Comparison of ENCODE assay signal across 18 mouse cellular contexts in the genomic region with DNA sequence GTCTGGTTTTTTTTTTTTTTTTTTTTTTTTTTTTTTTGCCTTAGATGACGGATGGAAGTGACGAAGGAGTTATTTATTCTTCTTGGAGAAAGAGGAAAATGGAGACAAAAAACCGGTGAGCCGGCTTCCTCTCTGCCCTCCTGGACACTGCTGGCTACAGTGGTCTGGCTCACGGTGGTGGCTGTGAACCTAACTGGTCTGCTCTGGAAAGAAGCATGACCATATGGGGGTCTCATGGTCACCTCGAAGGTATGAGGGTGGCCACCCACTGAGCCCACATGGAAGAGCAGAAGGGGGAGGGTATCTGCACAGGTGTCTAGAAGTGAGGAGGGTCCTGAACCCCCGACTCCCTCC.
DNase-seq lines count a peak whose midpoint lies in the region; ATAC-seq and TF ChIP-seq lines count a peak whose summit lies in the region.
"Had no signal": no experiment of that assay in that cellular context is flagged by ENCODE, and none has a peak within 500 bp of the region (broad histone marks: within the 10 kb centered on the region; RNA-seq: fewer than 3 reads in every experiment).

No protein-coding gene starts in this region.

- no peak for ATAC-seq in midbrain, embryonic 15.5 days (replicated peaks)
- ATAC-seq in midbrain, embryonic 13.5 days: no peak
- no peak for ATAC-seq in forebrain, embryonic 16.5 days
- ATAC-seq: intestine, embryonic 16.5 days had no signal

- H3K4me2 ChIP-seq in midbrain, embryonic 15.5 days: no peak overlapping the region
- H3K4me2 ChIP-seq in midbrain, embryonic 13.5 days (replicated peaks): no peak overlapping the region
- no peak overlapping the region for H3K4me2 ChIP-seq in forebrain, embryonic 16.5 days (ENCODE audit: low read length)
- H3K4me2 ChIP-seq: embryonic facial prominence, embryonic 13.5 days; heart, embryonic 13.5 days; hindbrain, embryonic 15.5 days had no signal

- H3K9ac ChIP-seq in midbrain, embryonic 15.5 days: no peak overlapping the region
- H3K9ac ChIP-seq in midbrain, embryonic 13.5 days (replicated peaks): no peak overlapping the region
- H3K9ac ChIP-seq in forebrain, embryonic 16.5 days (replicated peaks; ENCODE audit: low read depth, low read length): no peak overlapping the region
- H3K9ac ChIP-seq: embryonic facial prominence, embryonic 13.5 days; heart, embryonic 13.5 days; hindbrain, embryonic 15.5 days had no signal

- TF ChIP-seq CTCF in layer of hippocampus, adult 2 months (conservative IDR thresholded peaks at IDR 0.05): no peak

- peak overlapping the region; percentile 67; the same call in 1 of the 2 replicates for H3K27ac ChIP-seq in layer of hippocampus, adult 2 months
- peak overlapping the region; percentile 63; the same call in 1 of the 2 replicates for H3K27ac ChIP-seq in midbrain, embryonic 15.5 days
- H3K27ac ChIP-seq in midbrain, embryonic 13.5 days: no peak overlapping the region
- peak overlapping the region; percentile 79 for H3K27ac ChIP-seq in forebrain, embryonic 16.5 days (ENCODE audit: low read length)
- H3K27ac ChIP-seq: embryonic facial prominence, embryonic 13.5 days; heart, embryonic 13.5 days had no signal

- no peak for DNase-seq in layer of hippocampus, adult 2 months (ENCODE audit: low spot score in 2 of 2)
- no peak for DNase-seq in layer of hippocampus, postnatal 14 days (ENCODE audit: low spot score in 2 of 2)
- no peak for DNase-seq in adrenal gland, postnatal 25 days
- no peak for DNase-seq in adrenal gland, adult 2 months
- DNase-seq: adrenal gland, postnatal 10 days; cerebellum, adult 11-12 months; cerebellum, adult 9-11 months; cerebellum, postnatal 36 days; gastrocnemius, postnatal 10 days; heart, postnatal 36 days had no signal

- no peak overlapping the region for H3K4me3 ChIP-seq in layer of hippocampus, adult 2 months
- no peak overlapping the region for H3K4me3 ChIP-seq in midbrain, embryonic 15.5 days
- H3K4me3 ChIP-seq in midbrain, embryonic 13.5 days (replicated peaks): no peak overlapping the region
- no peak overlapping the region for H3K4me3 ChIP-seq in forebrain, embryonic 16.5 days (replicated peaks; ENCODE audit: low read length)
- H3K4me3 ChIP-seq: embryonic facial prominence, embryonic 13.5 days; heart, embryonic 13.5 days; hindbrain, embryonic 15.5 days had no signal

- H3K27me3 ChIP-seq in midbrain, embryonic 15.5 days (replicated peaks): no peaks in the 10 kb centered on the region
- H3K27me3 ChIP-seq in midbrain, embryonic 13.5 days: 0 out of 2 replicates have a peak, but pooled peaks cover 7% of the 10 kb centered on the region
- no peaks in the 10 kb centered on the region for H3K27me3 ChIP-seq in forebrain, embryonic 16.5 days (replicated peaks; ENCODE audit: control insufficient read depth, insufficient read depth, low read length)
- H3K27me3 ChIP-seq: embryonic facial prominence, embryonic 13.5 days had no signal

- peaks cover 24% of the 10 kb centered on the region for H3K4me1 ChIP-seq in midbrain, embryonic 15.5 days
- peaks cover 23% of the 10 kb centered on the region for H3K4me1 ChIP-seq in midbrain, embryonic 13.5 days (replicated peaks)
- H3K4me1 ChIP-seq in forebrain, embryonic 16.5 days (replicated peaks; ENCODE audit: control insufficient read depth, insufficient read depth, low read length): peaks cover 25% of the 10 kb centered on the region

- 58% methylated on average over 7 of the region's 7 CpGs for WGBS in midbrain, embryonic 15.5 days
- 72% methylated on average over 7 of the region's 7 CpGs for WGBS in midbrain, embryonic 13.5 days
- 45% methylated on average over 7 of the region's 7 CpGs for WGBS in forebrain, embryonic 16.5 days

- H3K36me3 ChIP-seq in midbrain, embryonic 15.5 days (replicated peaks): no peaks in the 10 kb centered on the region
- no peaks in the 10 kb centered on the region for H3K36me3 ChIP-seq in midbrain, embryonic 13.5 days
- no peaks in the 10 kb centered on the region for H3K36me3 ChIP-seq in forebrain, embryonic 16.5 days (ENCODE audit: control insufficient read depth, insufficient read depth)
- H3K36me3 ChIP-seq: embryonic facial prominence, embryonic 13.5 days; G1E; heart, embryonic 13.5 days; hindbrain, embryonic 15.5 days had no signal

- no peaks in the 10 kb centered on the region for H3K9me3 ChIP-seq in midbrain, embryonic 15.5 days
- H3K9me3 ChIP-seq in midbrain, embryonic 13.5 days: no peaks in the 10 kb centered on the region
- no peaks in the 10 kb centered on the region for H3K9me3 ChIP-seq in forebrain, embryonic 16.5 days (ENCODE audit: control insufficient read depth, low read length)
- H3K9me3 ChIP-seq: embryonic facial prominence, embryonic 13.5 days; heart, embryonic 13.5 days; hindbrain, embryonic 15.5 days had no signal
